Mouse (Mus musculus) embryonic fibroblast, embryonic 13.5 days (primary cell): ENCODE measurements around the gene Chrna10. TPM values are rescaled to one million over a fixed set of nuclear protein-coding genes. Genes with fewer than 3 reads are reported as not detected.

Experiments used
- H3K27ac ChIP-seq: 2 replicates; pipeline ENCODE4 v1.5.1; 2012; ENCODE audit warnings: low read length, control low read depth, inconsistent platforms; ENCODE audit not compliant: insufficient read depth
- H3K4me1 ChIP-seq: 2 replicates; pipeline ENCODE4 v1.6.1; 2011; ENCODE audit warnings: low read length; ENCODE audit not compliant: control insufficient read depth, insufficient read depth
- H3K4me3 ChIP-seq: 2 replicates; pipeline ENCODE4 v1.5.1; 2011; ENCODE audit warnings: mild to moderate bottlenecking, control low read depth, low read length; ENCODE audit not compliant: insufficient read depth
- CTCF ChIP-seq: IDR thresholded peaks from 2 replicates; pipeline ENCODE4 v1.5.1; 2011; ENCODE audit warnings: mild to moderate bottlenecking, control low read depth, low read length, moderate library complexity, borderline replicate concordance; ENCODE audit not compliant: insufficient read depth
- POLR2A ChIP-seq: IDR thresholded peaks from 2 replicates; pipeline ENCODE4 v1.6.1; 2011; ENCODE audit warnings: low read depth, mild to moderate bottlenecking, control low read depth, low read length, moderate library complexity
- polyA plus RNA-seq: library from polyadenylated mRNA; stranded (reverse); fragments of >200 nt; gene quantifications from 2 replicates; pipeline ENCODE4 v1.2.4, GENCODE M21; 2011; ENCODE audit warnings: low read depth; ENCODE audit not compliant: missing spikeins, insufficient read length

Gene Chrna10
- polyA plus RNA-seq, 1 experiment, result not detected

GRCm38 (mm10) chr7:102108206-102108605 lies 8.4 kb downstream of the Chrna10 start:
- no peak overlapping the region for H3K4me3 ChIP-seq
- no peaks in the 10 kb centered on the region for H3K4me1 ChIP-seq
- TF ChIP-seq POLR2A (no peak), CTCF (no peak)
- no peak overlapping the region for H3K27ac ChIP-seq

DNA sequence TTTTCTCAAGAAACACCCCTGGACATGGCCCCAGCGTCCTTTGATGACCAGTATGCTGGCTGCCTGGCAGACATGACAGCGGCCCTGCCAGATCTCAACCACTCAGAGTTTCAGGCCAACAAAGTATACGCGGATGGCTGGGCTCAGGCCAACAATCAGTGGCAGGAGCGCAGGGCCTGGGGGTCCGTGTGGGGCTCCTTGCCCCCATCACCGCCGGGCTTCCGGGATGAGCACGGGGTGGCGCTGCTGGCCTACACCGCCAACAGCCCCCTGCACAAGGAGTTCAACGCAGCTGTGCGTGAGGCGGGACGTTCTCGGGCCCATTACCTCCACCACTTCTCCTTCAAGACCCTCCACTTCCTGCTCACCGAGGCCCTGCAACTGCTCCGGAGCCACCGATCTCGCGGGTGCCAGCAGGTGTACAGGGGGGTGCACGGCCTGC lies 9.9 kb downstream of the Chrna10 start:
- no peaks in the 10 kb centered on the region for H3K4me1 ChIP-seq
- no peak overlapping the region for H3K27ac ChIP-seq
- H3K4me3 ChIP-seq, result no peak overlapping the region
- no peak for TF ChIP-seq CTCF
- TF ChIP-seq POLR2A, result no peak

DNA sequence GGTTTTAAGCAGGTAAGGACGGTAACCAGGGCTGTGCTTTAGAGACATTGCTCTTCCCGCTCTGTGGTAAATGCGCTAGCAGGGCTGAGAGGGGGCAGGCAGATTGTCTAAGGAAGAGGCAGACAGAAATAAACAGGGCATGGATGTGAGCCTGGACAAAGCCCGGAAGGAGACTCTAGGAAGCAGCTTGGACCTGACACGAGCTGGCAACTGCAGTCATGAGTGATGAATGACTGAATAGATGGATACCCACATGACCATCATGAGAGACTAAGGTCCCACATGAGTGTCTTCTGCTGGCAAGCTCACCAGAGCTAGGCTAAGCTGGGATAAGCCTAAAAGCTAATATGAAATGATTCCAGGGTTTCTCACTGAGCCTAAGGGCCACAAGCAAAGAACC lies 12.5 kb downstream of the Chrna10 start:
- H3K27ac ChIP-seq, result no peak overlapping the region
- TF ChIP-seq POLR2A (no peak), CTCF (no peak)
- H3K4me1 ChIP-seq, result no peaks in the 10 kb centered on the region
- no peak overlapping the region for H3K4me3 ChIP-seq

- no peak for TF ChIP-seq CTCF
- TF ChIP-seq POLR2A, result no peak
- no peak overlapping the region for H3K27ac ChIP-seq
- H3K4me1 ChIP-seq, result no peaks in the 10 kb centered on the region
- H3K4me3 ChIP-seq, result no peak overlapping the region
Measured at GRCm38 (mm10) chr7:102103555-102103954, 13.1 kb downstream of the Chrna10 start.

DNA sequence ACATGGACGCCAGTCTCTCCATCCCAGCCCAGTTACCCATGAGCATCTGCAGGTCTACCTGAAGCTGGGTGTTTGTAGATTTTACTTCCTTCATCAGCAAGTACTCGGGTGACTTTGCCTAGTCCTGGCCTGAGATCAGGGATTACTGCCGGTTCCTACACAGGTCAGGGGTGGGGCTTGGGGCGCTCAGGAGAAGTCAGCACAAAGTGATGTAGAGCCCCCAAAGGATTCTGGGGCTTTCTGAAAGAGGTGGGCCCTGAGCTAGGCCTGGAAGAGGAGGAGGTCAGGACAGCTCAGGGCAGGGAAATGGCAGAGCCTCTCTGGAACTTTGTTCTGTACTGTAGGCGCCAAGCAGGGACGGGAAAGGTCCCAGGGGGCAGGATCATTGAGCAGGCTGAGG lies 13.9 kb downstream of the Chrna10 start:
- Histone ChIP-seq H3K4me3 (no peak overlapping the region), H3K27ac (no peak overlapping the region), H3K4me1 (no peaks in the 10 kb centered on the region)
- TF ChIP-seq CTCF (no peak), POLR2A (no peak)

- no peak overlapping the region for H3K27ac ChIP-seq
- H3K4me1 ChIP-seq, result no peaks in the 10 kb centered on the region
- no peak for TF ChIP-seq POLR2A
- no peak for TF ChIP-seq CTCF
- H3K4me3 ChIP-seq, result no peak overlapping the region
Measured at GRCm38 (mm10) chr7:102102241-102102640, 14.4 kb downstream of the Chrna10 start.

DNA sequence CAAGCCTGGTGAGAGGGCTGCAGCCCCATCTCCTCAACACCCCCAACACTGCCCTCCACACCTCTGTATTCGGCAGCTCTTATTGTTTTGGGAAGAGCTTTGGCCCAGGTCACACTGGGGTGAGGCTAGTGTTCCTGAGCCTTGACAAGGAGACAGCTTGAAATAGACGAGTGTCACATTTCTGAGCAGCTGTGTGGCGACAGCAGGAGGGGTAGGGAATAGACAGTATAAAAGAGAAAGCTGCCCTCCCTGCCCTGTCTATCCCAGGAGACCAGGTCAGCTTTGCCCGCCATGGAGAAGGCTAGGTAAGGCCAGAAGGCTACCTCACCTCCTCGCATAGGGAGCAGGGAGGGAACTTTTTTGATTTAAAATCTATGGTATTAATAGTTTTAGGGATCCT lies 15.1 kb downstream of the Chrna10 start, which contains the start of gene Art1:
TSS of gene Art1 (plus strand) at position 257 of the 400 bp plus-strand sequence.
- no peak within 1 kb of the TSS for H3K4me3 ChIP-seq
- no peak for TF ChIP-seq POLR2A
- no peak for TF ChIP-seq CTCF
- no peak within 1 kb of the TSS for H3K27ac ChIP-seq
- no peaks in the 10 kb centered on the region for H3K4me1 ChIP-seq

DNA sequence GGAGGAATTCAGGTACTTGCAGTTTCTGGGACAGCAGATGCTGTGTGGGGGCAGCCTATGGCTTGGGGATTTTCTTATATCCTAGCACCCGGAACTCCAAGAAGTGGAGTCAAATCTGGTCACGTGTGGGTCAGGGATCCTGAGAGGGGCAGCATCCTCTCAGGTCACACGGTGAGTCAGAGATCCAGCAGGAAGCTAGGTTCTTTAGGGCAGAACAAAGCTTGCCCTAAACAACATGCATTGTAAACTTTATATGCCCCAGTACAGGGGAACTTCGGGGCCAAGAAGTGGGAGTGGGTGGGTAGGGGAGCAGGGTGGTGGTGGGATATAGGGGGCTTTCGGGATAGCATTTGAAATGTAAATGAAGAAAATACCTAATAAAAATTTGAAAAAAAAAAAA lies 15.8 kb downstream of the Chrna10 start:
- Histone ChIP-seq H3K4me3 (no peak overlapping the region), H3K4me1 (no peaks in the 10 kb centered on the region), H3K27ac (no peak overlapping the region)
- no peak for TF ChIP-seq POLR2A
- TF ChIP-seq CTCF, result no peak

- no peaks in the 10 kb centered on the region for H3K4me1 ChIP-seq
- no peak overlapping the region for H3K4me3 ChIP-seq
- H3K27ac ChIP-seq, result no peak overlapping the region
- TF ChIP-seq POLR2A (no peak), CTCF (no peak)
Measured at GRCm38 (mm10) chr7:102099760-102100661, 16.6 kb downstream of the Chrna10 start.

DNA sequence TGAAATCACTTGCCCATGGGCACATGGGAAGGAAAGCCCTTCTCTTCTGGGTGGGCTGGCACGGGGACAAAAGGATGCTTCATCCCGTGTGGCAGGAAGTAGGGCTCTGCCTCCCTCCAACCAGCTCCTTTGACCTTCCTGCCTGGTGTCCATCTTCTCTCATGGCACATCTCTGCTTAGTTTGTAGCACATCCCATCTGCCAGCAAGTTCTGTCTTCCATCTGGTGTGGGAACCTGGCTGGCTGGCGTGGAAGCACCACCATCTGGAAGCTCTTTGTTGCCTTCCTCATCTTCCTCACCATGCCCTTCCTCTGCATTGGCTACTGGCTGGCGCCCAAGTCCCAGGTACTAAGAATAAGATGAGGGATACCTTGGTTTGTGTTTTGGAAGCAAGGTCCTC lies 29.3 kb downstream of the Chrna10 start:
- TF ChIP-seq CTCF, result no peak
- no peak for TF ChIP-seq POLR2A
- H3K4me1 ChIP-seq, result no peaks in the 10 kb centered on the region

More for the DNA sequence above, 29.3 kb downstream of the Chrna10 start:
- H3K4me3 ChIP-seq, result no peak overlapping the region
- H3K27ac ChIP-seq, result no peak overlapping the region
